Mouse (Mus musculus) stomach, postnatal 0 days (tissue): ENCODE data around the gene Ankrd11. TPM values are rescaled to one million over a fixed set of nuclear protein-coding genes. Genes with fewer than 3 reads are reported as not detected.
A peak's percentile ranks its signal among the peaks of the same experiment; 100 is the strongest.
"Not testable (repeated sequence)": the region's sequence is repeated elsewhere in the genome, so short reads cannot be mapped to it uniquely, and the experiment has no call there.

Source experiments
- ATAC-seq: fragments of 200-750 bp; cut with Nextera tagmentation; 2 replicates; pipeline ENCODE4 v1.8.0; 2017; ENCODE audit not compliant: low FRiP score, low TSS enrichment
- DNase-seq: peaks from one replicate; pipeline ENCODE4 v3.0.0-alpha.2; 2016; ENCODE audit warnings: low spot score
- H3K27ac ChIP-seq: fragments of 300-500 bp; sonication (generic); replicated peaks from 2 replicates; pipeline ENCODE4 v1.5.1; 2014; ENCODE audit warnings: mild to moderate bottlenecking, control low read depth
- H3K27me3 ChIP-seq: fragments of 300-500 bp; sonication (generic); 2 replicates; pipeline ENCODE4 v1.6.1; 2014; ENCODE audit warnings: low read length; ENCODE audit not compliant: control insufficient read depth, insufficient read depth
- H3K36me3 ChIP-seq: fragments of 300-500 bp; sonication (generic); 2 replicates; pipeline ENCODE4 v1.6.1; 2014; ENCODE audit warnings: low read length, mixed read lengths; ENCODE audit not compliant: control insufficient read depth, insufficient read depth
- H3K4me1 ChIP-seq: fragments of 300-500 bp; sonication (generic); replicated peaks from 2 replicates; pipeline ENCODE4 v1.6.1; 2014; ENCODE audit warnings: antibody characterized with exemption; ENCODE audit not compliant: control insufficient read depth, insufficient read depth
- H3K4me2 ChIP-seq: fragments of 300-500 bp; sonication (generic); replicated peaks from 2 replicates; pipeline ENCODE4 v1.6.1; 2014; ENCODE audit warnings: low read depth, mild to moderate bottlenecking, control low read depth, moderate library complexity
- H3K4me3 ChIP-seq: fragments of 300-500 bp; sonication (generic); 2 replicates; pipeline ENCODE4 v1.5.1; 2014; ENCODE audit warnings: low read depth, low read length, control low read depth
- H3K9ac ChIP-seq: fragments of 300-500 bp; sonication (generic); 2 replicates; pipeline ENCODE4 v1.6.1; 2014; ENCODE audit warnings: mild to moderate bottlenecking, low read length, control low read depth, mixed read lengths
- H3K9me3 ChIP-seq: fragments of 300-500 bp; sonication (generic); 2 replicates; pipeline ENCODE4 v1.6.1; 2016; ENCODE audit warnings: low read length; ENCODE audit not compliant: control insufficient read depth
- CTCF ChIP-seq: IDR thresholded peaks from 2 replicates; pipeline ENCODE4 v1.5.1; 2016; ENCODE audit warnings: antibody characterized with exemption, low read depth, mild to moderate bottlenecking, moderate library complexity
- EP300 ChIP-seq: optimal IDR thresholded peaks from 2 replicates; pipeline ENCODE3; 2016; ENCODE audit warnings: antibody characterized with exemption
- WGBS: fragments of 180-500 bp; shearing (Covaris S2); extraction: QIAGEN DNeasy Blood & Tissue Kit; methylation state at CpG from one replicate; pipeline ENCODE4 v1.1.7; 2014; 5-methylcytosine and 5-hydroxymethylcytosine counted together
- polyA plus RNA-seq: library from polyadenylated mRNA; unstranded; fragments of >200 nt; fragmentation: Nextera tagmentation; extraction: Ambion mirVana; gene quantifications from 2 replicates; pipeline ENCODE4 v1.2.1, GENCODE M21; 2015

The Ankrd11 gene
- polyA plus RNA-seq, 1 experiment from 2014 or later = 35.0 TPM

DNA sequence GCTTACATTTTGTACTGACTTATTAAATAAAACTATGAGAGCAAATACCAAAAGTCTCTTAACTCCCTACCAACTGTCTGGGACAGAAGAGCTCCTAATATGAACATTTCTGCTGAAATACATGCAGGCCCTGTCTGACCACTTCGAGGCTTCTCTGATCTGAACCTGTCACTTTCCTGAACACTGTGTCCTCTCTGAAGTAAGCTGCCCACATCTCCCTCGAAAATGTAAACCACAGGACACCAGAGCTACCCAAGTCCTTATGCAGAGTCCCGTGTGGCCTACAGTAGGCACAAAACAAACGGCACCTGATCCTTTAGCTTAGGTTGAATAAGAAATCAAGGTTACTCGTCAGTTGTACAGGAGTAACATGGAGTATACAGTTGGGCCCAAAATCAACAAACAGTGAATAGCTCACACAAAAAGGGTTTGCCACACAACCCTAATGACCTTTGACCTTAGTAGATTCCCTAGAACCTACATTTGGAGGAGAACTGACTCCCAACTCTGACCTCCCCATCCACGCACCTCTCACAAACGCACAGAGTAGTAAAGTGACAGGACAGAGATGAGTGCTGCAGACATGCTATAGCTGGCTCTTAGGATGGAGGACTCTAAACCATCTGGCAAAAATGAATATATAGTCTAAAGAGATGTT lies 10.6 kb downstream of the Ankrd11 start:
- WGBS = 71% methylated on average over 7 of the region's 7 CpGs
- H3K27me3 ChIP-seq = no peaks in the 10 kb centered on the region
- H3K9ac ChIP-seq = no peak overlapping the region
- no peak for DNase-seq
- no peaks in the 10 kb centered on the region for H3K9me3 ChIP-seq
- TF ChIP-seq CTCF (no peak), EP300 (no peak)
- no peaks in the 10 kb centered on the region for H3K36me3 ChIP-seq
- H3K4me3 ChIP-seq = no peak overlapping the region
- H3K4me2 ChIP-seq = no peak overlapping the region
- H3K27ac ChIP-seq = no peak overlapping the region
- peaks cover 5% of the 10 kb centered on the region; the same call in 1 of the 2 replicates for H3K4me1 ChIP-seq
- no peak for ATAC-seq

DNA sequence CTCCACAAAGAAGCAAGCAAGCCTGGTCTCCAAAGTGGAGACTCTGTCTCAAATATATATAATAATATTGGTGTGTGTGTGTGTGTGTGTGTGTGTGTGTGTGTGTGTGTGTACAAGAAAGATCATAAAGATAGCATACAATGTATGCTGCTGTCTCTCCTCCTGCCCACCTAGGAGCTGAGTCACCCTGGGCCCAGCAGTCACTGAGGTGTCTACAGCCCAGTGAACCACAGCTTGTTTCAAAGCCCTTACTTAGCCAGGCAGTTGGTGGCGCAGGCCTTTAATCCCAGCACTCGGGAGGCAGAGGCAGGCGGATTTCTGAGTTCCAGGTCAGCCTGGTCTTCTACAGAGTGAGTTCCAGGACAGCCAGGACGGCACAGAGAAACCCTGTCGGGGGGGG lies 12.0 kb downstream of the Ankrd11 start:
- 68% methylated on average over 4 of the region's 5 CpGs for WGBS
- H3K27me3 ChIP-seq, ATAC-seq, H3K4me1 ChIP-seq, H3K4me3 ChIP-seq, H3K27ac ChIP-seq, H3K36me3 ChIP-seq, H3K9ac ChIP-seq, DNase-seq, H3K9me3 ChIP-seq, H3K4me2 ChIP-seq: not testable (repeated sequence)

DNA sequence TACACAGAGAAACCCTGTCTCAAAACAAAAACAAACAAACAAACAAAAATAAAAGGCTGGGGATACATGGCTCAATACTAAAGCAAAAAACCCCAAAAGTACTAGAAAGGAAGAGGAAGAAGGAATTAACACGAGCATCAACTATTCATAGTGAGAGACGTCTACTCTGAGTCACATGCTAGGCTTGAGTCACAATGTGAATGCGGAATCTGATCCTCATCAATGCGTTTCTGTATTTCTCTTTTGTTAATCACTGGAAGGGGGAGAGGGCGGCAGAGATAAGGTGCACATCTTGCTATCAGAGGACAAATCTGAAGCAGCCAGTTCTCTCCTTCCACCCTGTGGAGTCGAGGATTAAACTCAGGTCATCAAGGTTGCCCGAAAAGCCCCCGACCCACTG lies 14.3 kb downstream of the Ankrd11 start:
- Histone ChIP-seq H3K36me3 (no peaks in the 10 kb centered on the region), H3K9ac (no peak overlapping the region), H3K27ac (no peak overlapping the region), H3K4me2 (no peak overlapping the region), H3K4me3 (no peak overlapping the region), H3K4me1 (no peaks in the 10 kb centered on the region), H3K9me3 (no peaks in the 10 kb centered on the region), H3K27me3 (no peaks in the 10 kb centered on the region)
- ATAC-seq (no peak), DNase-seq (no peak)
- TF ChIP-seq EP300 (no peak), CTCF (no peak)
- 86% methylated on average over 8 of the region's 8 CpGs for WGBS

DNA sequence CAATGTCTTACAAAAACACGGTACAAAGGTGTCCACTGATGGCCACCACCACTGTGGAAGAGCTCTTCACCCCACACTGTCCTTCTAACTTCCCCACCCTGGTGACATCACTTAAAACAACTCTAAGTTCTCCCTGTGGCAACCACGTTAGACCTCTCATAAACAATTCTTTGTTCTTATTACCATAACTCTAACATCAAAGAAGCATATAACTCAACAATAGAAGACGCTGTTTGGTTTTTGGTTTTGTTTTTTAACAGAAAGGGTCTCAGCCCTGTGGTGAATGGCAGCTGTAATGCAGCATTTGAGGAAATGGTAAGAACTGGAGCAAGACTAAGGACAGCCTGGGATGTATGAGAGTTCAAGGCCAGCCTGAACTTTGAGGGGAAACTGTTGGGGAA lies 16.1 kb downstream of the Ankrd11 start:
- H3K9me3 ChIP-seq = no peaks in the 10 kb centered on the region
- H3K27ac ChIP-seq = no peak overlapping the region
- no peak overlapping the region for H3K4me2 ChIP-seq
- ATAC-seq = no peak
- H3K4me1 ChIP-seq = 0 out of 2 replicates have a peak, but pooled peaks cover 4% of the 10 kb centered on the region
- H3K27me3 ChIP-seq = no peaks in the 10 kb centered on the region
- no peak for TF ChIP-seq CTCF
- TF ChIP-seq EP300 = no peak
- DNase-seq = no peak
- WGBS = 64% methylated on average over 3 of the region's 3 CpGs
- no peaks in the 10 kb centered on the region for H3K36me3 ChIP-seq
- H3K9ac ChIP-seq = no peak overlapping the region
- no peak overlapping the region for H3K4me3 ChIP-seq

DNA sequence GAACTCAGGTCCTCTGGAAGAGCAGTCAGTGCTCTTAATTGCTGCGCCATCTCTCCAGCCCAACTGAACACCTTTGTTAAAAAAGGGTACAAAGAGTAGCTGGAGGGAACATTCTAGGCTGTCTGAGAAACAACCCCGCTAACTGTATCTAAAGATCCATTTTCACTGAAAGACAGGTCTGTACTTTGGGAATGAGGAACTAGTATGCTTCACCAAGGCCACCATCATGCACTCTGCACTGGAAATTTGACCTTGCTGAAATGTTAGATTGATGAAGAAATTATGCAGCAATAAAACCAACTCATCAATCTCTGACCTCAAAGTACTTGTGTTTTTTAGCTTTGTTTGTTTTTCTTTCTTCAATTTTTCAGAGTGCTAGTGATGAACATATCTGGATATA lies 17.9 kb downstream of the Ankrd11 start:
- Histone ChIP-seq H3K27ac (no peak overlapping the region), H3K4me1 (0 out of 2 replicates have a peak, but pooled peaks cover 4% of the 10 kb centered on the region), H3K36me3 (no peaks in the 10 kb centered on the region), H3K4me2 (no peak overlapping the region), H3K27me3 (no peaks in the 10 kb centered on the region), H3K4me3 (no peak overlapping the region), H3K9ac (no peak overlapping the region), H3K9me3 (no peaks in the 10 kb centered on the region)
- DNase-seq = no peak
- TF ChIP-seq CTCF (no peak), EP300 (no peak)
- WGBS = 95% methylated on average over 2 of the region's 2 CpGs
- no peak for ATAC-seq

DNA sequence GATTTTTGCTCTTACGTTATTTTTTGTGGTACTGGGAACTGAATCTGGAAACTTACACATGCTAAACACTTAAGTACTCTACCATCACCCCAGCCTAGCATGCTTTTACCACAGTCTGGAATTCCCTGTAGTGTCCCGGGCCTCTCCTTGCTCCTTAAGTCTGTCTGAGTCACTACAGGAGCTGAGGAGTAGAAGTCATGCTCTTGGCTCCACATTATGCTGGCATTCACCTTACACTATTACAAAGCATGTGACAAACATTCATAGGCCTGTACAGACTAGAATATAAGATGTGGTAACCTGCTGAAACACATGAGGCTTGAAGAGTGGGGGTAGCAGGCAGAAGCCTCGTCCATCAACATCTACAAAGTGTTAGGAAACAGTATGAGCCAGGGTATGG lies 19.4 kb downstream of the Ankrd11 start:
- Histone ChIP-seq H3K36me3 (no peaks in the 10 kb centered on the region), H3K9ac (no peak overlapping the region), H3K27me3 (no peaks in the 10 kb centered on the region), H3K4me3 (no peak overlapping the region), H3K27ac (peak overlapping the region; percentile 88), H3K9me3 (no peaks in the 10 kb centered on the region), H3K4me2 (no peak overlapping the region), H3K4me1 (peaks cover 6% of the 10 kb centered on the region; the same call in 1 of the 2 replicates)
- no peak for DNase-seq
- WGBS = 64% methylated on average over 3 of the region's 3 CpGs
- TF ChIP-seq CTCF (no peak), EP300 (no peak)
- peak; percentile 64 for ATAC-seq
